Mouse (Mus musculus): ENCODE data around the gene Vps4b.

Gene Vps4b

DNA sequence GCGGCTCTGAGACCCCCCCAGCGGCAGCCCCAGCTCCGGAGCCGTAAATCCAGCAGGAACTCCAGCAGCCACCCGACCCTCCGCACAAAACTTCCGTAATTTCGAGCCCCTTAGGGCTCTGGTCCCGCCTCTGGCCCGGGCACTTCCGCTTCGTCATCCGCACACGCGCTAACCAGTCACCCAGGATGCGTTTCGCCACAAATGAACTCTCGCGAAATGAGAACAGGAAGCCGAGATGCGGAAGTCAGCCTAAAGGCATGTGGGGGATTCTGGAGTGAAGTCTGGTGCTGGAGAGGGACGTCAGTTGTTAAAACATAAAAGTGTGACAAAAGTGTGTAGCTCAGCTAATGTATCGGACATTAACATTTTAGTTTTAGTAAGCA is at the start of gene Vps4b:
Gene Vps4b, minus strand, starts transcription at position 187 of the 383 bp plus-strand sequence.
- DNase-seq (ENCODE audit: low spot score), result peak; percentile 97

- DNase-seq (ENCODE audit: low spot score), result no peak
These were observed 32.3 kb upstream of the Vps4b start for GRCm38 (mm10) chr1:106828784-106829183.

DNA sequence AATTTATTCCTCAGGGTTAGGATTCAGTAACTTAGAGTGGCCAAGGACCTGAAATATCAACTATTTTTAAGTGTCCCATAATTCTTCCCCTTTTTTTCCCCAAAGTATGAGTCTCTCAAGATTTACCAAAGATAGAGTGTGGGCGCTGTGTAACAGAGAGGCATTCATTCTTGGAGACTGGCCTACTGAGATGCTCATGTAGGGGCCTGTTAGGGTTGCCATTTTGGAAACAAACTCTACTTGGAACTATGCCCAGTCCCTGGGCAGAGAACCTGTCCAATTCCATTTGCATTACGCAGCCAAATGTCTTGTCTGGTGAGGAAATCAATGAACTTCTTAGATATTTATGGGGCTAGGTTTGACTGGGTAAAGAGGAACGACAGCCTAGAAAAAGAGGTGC is 25.8 kb upstream of the Vps4b start:
- DNase-seq (ENCODE audit: low spot score), result no peak

DNA sequence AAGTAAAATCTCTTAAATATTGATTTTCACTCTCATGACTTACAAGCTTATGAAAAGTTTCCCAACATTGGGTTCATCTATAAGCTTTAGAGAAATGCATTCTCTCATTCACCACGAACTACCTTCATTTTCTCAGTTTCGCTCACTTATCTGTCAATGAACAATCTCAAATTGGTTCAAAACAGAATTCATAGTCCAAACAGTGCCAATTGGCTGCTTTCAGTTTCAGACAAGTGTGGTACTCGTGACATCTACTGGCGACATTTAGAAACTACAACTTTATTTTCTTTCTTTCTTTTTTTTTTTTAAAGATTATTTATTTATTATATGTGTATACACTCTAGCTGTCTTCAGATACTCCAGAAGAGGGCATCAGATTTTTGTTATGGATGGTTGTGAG is 21.8 kb upstream of the Vps4b start:
- DNase-seq (ENCODE audit: low spot score), result peak; percentile 71

DNA sequence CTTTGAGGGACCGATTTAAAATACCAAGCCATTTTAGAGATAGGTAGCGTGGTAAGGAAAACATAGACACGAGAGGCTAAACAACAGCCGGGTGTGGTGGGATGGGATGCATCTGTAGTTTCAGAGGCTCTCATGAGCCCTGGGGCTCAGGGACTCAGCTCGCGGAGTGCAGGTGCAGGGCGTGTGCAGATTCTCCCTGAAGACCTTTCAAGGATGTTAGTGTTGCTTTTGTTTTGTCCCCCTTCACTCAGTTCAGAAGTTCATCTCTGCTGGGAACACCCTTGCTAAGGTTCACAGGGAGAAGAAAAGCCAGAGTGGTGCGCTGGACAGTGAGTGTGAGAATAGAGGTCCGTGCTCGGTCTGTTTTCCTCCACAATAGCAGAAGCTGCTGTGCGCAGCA is 20.2 kb upstream of the Vps4b start:
- DNase-seq (ENCODE audit: low spot score), result no peak

- no peak for DNase-seq (ENCODE audit: low spot score)
These were observed 18.7 kb upstream of the Vps4b start for GRCm38 (mm10) chr1:106815265-106815664.

DNA sequence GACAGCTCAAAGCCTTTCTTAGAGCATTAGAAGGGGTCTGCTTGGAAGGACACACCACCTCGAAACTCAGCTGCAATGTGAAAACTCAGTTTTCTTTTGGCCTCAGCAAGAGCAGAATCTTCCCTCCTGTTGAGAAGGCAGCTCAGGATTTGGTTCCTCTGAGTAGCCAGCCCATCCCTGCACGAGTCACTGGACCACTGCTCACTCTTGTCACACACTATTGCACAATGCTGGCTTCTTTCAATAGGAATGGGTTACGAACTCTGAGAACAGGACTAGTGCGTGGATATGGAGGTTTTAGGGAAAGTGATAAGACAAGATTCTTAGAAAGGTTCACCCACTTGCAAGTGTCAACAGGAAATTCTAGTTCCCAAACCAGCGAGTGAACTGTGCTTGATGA is 18.3 kb upstream of the Vps4b start:
- DNase-seq (ENCODE audit: low spot score), result no peak

DNA sequence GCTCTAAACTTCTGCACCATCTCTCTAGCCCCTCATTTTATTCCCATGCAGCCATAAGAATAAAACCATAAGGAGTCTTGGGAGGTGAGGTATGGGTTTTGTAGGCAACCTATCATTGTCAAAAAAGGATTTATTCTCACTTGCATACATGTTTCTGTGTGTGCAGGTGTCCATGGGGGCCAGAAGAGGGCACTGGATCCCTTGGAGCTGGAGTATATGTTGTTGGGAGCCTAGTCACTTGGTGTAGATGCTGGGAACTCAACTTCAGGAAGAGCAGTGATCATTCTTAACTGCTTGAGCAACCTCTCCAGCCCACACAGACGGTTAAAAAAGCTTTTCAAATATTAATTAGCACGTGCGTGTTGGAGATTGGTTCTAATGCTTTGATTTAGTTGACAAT is 3.4 kb upstream of the Vps4b start:
- no peak for DNase-seq (ENCODE audit: low spot score)

- no peak for DNase-seq (ENCODE audit: low spot score)
These were observed 2.9 kb upstream of the Vps4b start for GRCm38 (mm10) chr1:106799406-106799805.

- no peak for DNase-seq (ENCODE audit: low spot score)
These were observed 655 bp upstream of the Vps4b start for GRCm38 (mm10) chr1:106796987-106797779.

- no peak for DNase-seq (ENCODE audit: low spot score)
These were observed 640 bp downstream of the Vps4b start for GRCm38 (mm10) chr1:106795634-106796541.

DNA sequence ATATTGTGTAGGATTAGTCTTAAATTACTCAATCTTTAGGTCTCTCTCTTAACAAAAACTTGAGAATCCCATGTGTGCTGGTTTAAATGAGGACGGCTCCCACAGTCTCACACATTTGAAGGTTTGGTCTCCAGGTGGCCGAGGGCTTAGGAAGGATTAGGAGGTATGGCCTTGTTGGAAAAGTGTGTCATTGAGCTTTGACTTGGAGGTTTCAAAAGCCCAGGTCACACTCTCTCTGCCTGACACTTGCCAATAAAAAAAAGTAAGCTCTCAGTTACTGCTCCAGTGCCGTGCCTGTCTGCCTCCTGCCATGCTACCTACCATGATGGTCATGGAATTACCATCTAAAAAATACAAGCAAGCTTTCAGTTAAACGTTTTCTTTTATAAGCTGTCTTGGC is 21.6 kb downstream of the Vps4b start:
- no peak for DNase-seq (ENCODE audit: low spot score)

- DNase-seq (ENCODE audit: low spot score), result no peak
These were observed 22.4 kb downstream of the Vps4b start for GRCm38 (mm10) chr1:106774092-106774491.

- DNase-seq (ENCODE audit: low spot score), result no peak
These were observed 27.8 kb downstream of the Vps4b start for GRCm38 (mm10) chr1:106768773-106769172.

- no peak for DNase-seq (ENCODE audit: low spot score)
These were observed 30.8 kb downstream of the Vps4b start for GRCm38 (mm10) chr1:106765771-106766170.

DNA sequence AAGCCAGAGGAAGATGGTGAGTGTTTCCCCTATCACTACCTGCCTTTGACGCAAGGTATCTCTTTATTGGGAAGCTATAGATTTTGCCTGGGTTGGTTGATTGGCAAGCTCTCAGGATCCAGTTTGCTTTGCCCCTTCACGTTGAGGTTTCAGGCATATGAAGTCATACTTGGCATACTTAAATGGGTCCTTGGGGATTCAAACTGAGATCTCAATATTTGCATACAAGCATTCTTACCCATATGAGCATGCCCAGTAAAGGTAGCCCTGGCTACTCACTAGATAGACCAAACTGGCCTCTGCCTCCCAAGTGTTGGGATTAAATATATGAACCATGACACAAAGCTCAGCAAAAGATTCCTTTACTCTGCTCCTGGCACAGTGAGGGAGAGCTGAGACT is 31.7 kb downstream of the Vps4b start:
- no peak for DNase-seq (ENCODE audit: low spot score)

DNA sequence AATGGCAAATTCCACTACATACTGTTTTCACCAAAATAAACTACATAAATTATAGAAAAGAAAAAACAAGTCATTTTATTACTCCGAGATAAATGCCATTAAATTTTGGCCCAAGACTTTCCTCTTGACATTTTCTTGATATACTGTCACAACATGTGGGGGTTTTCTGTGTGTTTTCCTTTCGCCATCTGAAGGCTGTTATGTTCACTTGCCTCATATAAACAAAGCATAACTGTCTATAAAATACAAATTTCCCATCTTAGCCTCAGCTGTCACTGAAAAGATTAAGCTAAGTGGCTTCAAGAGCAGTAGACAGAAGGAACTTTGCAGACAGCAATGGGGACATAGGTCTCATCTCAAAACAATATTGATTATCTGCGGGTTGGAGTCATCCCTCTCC is 32.2 kb downstream of the Vps4b start:
- no peak for DNase-seq (ENCODE audit: low spot score)

DNA sequence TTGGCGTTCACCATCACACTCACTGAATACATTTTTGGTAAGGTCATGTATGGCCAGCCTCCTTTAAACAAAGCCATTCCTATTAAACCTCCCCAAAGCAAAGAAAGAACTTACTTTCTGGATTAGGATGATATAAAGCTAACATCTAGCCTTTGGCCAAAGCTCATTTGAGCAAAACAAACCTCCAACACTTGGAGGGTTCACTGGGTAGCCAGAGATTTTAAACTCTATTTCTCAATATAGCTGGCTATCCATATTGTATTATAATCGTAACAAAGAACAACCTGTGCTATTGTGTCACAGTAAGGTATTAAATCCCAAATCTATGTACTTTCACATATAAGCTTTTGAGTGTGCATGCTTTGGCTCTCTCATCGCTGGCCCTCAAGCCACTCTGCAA is 35.8 kb downstream of the Vps4b start:
- no peak for DNase-seq (ENCODE audit: low spot score)

GRCm38 (mm10) chr1:106759572-106760435 is 36.7 kb downstream of the Vps4b start, which contains the start of gene Kdsr:
Gene Kdsr (minus strand): TSS chr1:106759727.
- DNase-seq (ENCODE audit: low spot score), result peak; percentile 97

- DNase-seq (ENCODE audit: low spot score), result peak; percentile 38
These were observed 37.6 kb downstream of the Vps4b start for GRCm38 (mm10) chr1:106758734-106759571.

- no peak for DNase-seq (ENCODE audit: low spot score)
These were observed 39.9 kb downstream of the Vps4b start for GRCm38 (mm10) chr1:106756633-106757032.
